Mouse (Mus musculus): ENCODE results near the gene Gpsm1. TPM values are rescaled to one million over a fixed set of nuclear protein-coding genes. Genes with fewer than 3 reads are reported as not detected.

Gene Gpsm1
- polyA plus RNA-seq, 1 experiment from 2014 or later, result 102 TPM

DNA sequence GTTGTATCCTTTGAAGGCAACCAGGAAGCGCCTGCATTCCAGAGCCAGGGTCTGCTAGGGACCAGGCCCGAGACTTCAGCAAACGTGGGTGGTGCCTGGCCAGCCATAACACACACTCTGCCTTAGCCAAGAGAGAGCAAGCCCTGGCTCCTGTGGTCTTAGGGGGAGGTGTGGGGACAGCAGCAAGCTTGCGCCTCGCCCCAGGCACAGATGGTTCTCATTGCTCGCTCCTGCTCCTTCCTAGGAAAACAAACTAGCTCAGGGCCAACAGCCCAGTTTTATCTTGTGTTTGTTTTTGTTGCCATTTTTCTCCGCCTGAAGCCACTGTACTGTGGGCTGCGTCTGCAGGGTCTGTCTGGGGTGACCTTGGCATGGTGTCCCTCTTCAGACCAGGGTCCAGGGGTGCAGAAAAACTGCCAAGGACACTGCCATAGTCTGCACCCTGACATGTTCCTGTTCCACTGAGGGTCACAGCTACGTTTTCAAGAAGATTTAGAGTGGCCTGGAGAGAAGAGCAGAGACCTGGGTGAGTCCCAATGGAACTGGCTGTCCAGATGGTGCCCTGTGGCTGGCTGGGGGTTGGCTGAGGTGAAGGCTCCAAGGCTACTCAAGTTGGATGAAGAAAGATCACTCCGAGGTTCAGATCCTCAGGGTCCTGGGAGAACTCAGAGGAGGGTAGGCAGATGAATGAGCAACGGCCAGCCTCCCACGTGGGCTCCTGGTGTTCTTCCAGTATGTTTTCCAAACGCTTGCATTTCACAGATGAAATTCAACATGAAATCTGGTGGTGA is 839 bp upstream of the Gpsm1 start:
- 73% methylated on average over 13 of the region's 13 CpGs for WGBS
- Histone ChIP-seq H3K4me1 (peaks cover 56% of the 10 kb centered on the region), H3K9me3 (no peaks in the 10 kb centered on the region), H3K27ac (peak overlapping the region; percentile 87), H3K4me2 (peak overlapping the region; percentile 96), H3K27me3 (no peaks in the 10 kb centered on the region), H3K4me3 (replicated peaks) (peak overlapping the region; percentile 90; the same call in 1 of the 2 replicates), H3K36me3 (replicated peaks) (no peaks in the 10 kb centered on the region; the same call in none of the 2 replicates), H3K9ac (peak overlapping the region; percentile 96; the same call in 1 of the 2 replicates)
- ATAC-seq (ENCODE audit: low FRiP score), result no peak

GRCm38 (mm10) chr2:26315925-26316311 is 603 bp downstream of the Gpsm1 start:
- no peaks in the 10 kb centered on the region; the same call in none of the 2 replicates for H3K36me3 ChIP-seq (replicated peaks)
- H3K9ac ChIP-seq, result peak overlapping the region; percentile 96
- no peaks in the 10 kb centered on the region for H3K27me3 ChIP-seq
- peak; percentile 44 for ATAC-seq (ENCODE audit: low FRiP score)
- whole genome bisulfite sequencing, result under 1% methylated on average over 11 of the region's 11 CpGs
- peak overlapping the region; percentile 87 for H3K27ac ChIP-seq
- H3K9me3 ChIP-seq, result no peaks in the 10 kb centered on the region
- peak overlapping the region; percentile 96 for H3K4me2 ChIP-seq
- peak overlapping the region; percentile 90 for H3K4me3 ChIP-seq (replicated peaks)
- H3K4me1 ChIP-seq, result peaks cover 55% of the 10 kb centered on the region

DNA sequence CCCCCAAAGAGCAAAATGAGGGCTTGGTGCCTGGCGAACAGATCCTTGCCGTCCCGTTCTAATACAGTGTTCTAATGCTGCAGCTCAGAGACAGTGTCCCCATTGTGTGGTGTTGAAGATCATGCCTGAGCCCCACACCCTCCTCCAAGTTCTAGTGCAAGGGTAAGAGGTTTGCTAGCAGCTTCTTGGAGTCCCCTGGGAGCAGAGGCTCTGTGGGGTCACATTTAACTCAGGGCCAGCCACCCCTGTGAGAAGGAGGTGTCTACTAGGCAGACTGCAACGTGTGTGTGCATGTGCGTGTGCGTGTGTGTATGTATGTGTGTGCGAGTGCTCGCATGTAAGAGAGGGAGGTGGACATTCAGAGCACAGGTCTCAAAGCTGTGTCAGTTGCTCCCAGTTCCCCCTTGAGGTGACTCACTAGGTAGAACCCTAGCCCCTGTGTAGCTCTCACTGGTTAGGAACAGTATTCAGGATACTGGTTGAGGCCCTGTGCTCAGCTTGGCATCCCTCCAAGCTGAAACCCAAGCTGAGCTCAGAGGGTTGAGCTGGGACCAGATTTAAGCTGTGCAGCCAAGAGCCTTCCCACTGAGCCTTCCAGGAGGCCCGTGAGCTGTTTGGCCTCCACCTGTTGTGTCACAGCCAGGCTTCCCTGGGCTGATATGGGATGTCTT is 1.4 kb downstream of the Gpsm1 start:
- no peaks in the 10 kb centered on the region for H3K9me3 ChIP-seq
- H3K27ac ChIP-seq, result peak overlapping the region; percentile 87
- no peak for ATAC-seq (ENCODE audit: low FRiP score)
- peak overlapping the region; percentile 96 for H3K4me2 ChIP-seq
- H3K36me3 ChIP-seq (replicated peaks), result peaks cover under 1% of the 10 kb centered on the region
- H3K4me1 ChIP-seq, result peaks cover 55% of the 10 kb centered on the region
- no peaks in the 10 kb centered on the region for H3K27me3 ChIP-seq
- H3K9ac ChIP-seq, result peak overlapping the region; percentile 96
- WGBS, result 60% methylated on average over 9 of the region's 9 CpGs
- H3K4me3 ChIP-seq (replicated peaks), result peak overlapping the region; percentile 90

DNA sequence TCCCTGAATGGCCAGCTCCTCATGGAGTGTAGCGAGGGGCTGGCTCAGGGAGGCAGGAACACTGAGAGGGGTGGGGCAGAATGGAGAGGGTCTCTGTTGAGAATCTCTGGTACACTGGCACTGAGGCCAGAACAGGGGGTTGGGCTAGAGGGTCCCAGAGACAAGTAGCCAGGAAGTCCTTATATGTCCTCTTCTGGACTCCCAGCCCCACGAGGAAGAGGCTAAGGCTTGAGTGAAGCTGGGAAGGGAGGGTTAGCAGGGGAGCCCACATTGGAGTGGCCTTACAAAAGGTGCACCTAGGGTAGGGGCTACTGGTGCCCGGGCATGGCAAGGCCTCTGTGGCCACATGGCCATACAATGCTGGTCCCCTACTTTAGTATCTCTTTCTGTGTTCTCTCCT is 2.1 kb downstream of the Gpsm1 start:
- H3K9me3 ChIP-seq, result no peaks in the 10 kb centered on the region
- H3K4me2 ChIP-seq, result peak overlapping the region; percentile 96
- H3K36me3 ChIP-seq (replicated peaks), result peaks cover 7% of the 10 kb centered on the region
- no peak for ATAC-seq (ENCODE audit: low FRiP score)
- WGBS, result 77% methylated on average over 3 of the region's 3 CpGs
- no peaks in the 10 kb centered on the region for H3K27me3 ChIP-seq
- H3K9ac ChIP-seq, result peak overlapping the region; percentile 96
- H3K4me1 ChIP-seq, result peaks cover 55% of the 10 kb centered on the region
- H3K27ac ChIP-seq, result peak overlapping the region; percentile 87
- H3K4me3 ChIP-seq (replicated peaks), result peak overlapping the region; percentile 90

GRCm38 (mm10) chr2:26317991-26318672 is 2.8 kb downstream of the Gpsm1 start:
- no peak for ATAC-seq (ENCODE audit: low FRiP score)
- Histone ChIP-seq H3K4me1 (peaks cover 55% of the 10 kb centered on the region), H3K9me3 (no peaks in the 10 kb centered on the region), H3K36me3 (replicated peaks) (peaks cover 15% of the 10 kb centered on the region), H3K9ac (peak overlapping the region; percentile 96), H3K27ac (no peak overlapping the region), H3K4me2 (peak overlapping the region; percentile 96), H3K4me3 (replicated peaks) (no peak overlapping the region; the same call in 1 of the 2 replicates), H3K27me3 (no peaks in the 10 kb centered on the region)
- WGBS, result 96% methylated on average over 3 of the region's 3 CpGs

- Histone ChIP-seq H3K27ac (no peak overlapping the region), H3K4me1 (peaks cover 54% of the 10 kb centered on the region), H3K36me3 (replicated peaks) (peaks cover 25% of the 10 kb centered on the region), H3K9me3 (no peaks in the 10 kb centered on the region), H3K27me3 (no peaks in the 10 kb centered on the region), H3K9ac (no peak overlapping the region), H3K4me3 (replicated peaks) (no peak overlapping the region), H3K4me2 (no peak overlapping the region; the same call in 1 of the 2 replicates)
- ATAC-seq (ENCODE audit: low FRiP score), result no peak
- 85% methylated on average over 9 of the region's 9 CpGs for WGBS
Measured at GRCm38 (mm10) chr2:26319109-26319508, 3.8 kb downstream of the Gpsm1 start.

GRCm38 (mm10) chr2:26319519-26320244 is 4.4 kb downstream of the Gpsm1 start:
- Histone ChIP-seq H3K9ac (no peak overlapping the region), H3K4me2 (no peak overlapping the region), H3K4me3 (replicated peaks) (no peak overlapping the region), H3K27ac (no peak overlapping the region), H3K4me1 (peaks cover 48% of the 10 kb centered on the region), H3K27me3 (no peaks in the 10 kb centered on the region), H3K36me3 (replicated peaks) (peaks cover 30% of the 10 kb centered on the region), H3K9me3 (no peaks in the 10 kb centered on the region)
- WGBS, result 90% methylated on average over 13 of the region's 13 CpGs
- no peak for ATAC-seq (ENCODE audit: low FRiP score)

- H3K4me1 ChIP-seq, result peaks cover 42% of the 10 kb centered on the region
- no peaks in the 10 kb centered on the region for H3K9me3 ChIP-seq
- no peak overlapping the region for H3K4me2 ChIP-seq
- 92% methylated on average over 14 of the region's 14 CpGs for WGBS
- no peak overlapping the region for H3K27ac ChIP-seq
- H3K9ac ChIP-seq, result no peak overlapping the region
- H3K4me3 ChIP-seq (replicated peaks), result no peak overlapping the region
- peaks cover 39% of the 10 kb centered on the region for H3K36me3 ChIP-seq (replicated peaks)
- H3K27me3 ChIP-seq, result no peaks in the 10 kb centered on the region
- no peak for ATAC-seq (ENCODE audit: low FRiP score)
Measured at GRCm38 (mm10) chr2:26320245-26321185, 5.2 kb downstream of the Gpsm1 start.

GRCm38 (mm10) chr2:26323589-26324325 is 8.4 kb downstream of the Gpsm1 start:
- WGBS, result 93% methylated on average over 13 of the region's 13 CpGs
- Histone ChIP-seq H3K27ac (no peak overlapping the region), H3K27me3 (no peaks in the 10 kb centered on the region), H3K4me3 (replicated peaks) (no peak overlapping the region), H3K4me1 (peaks cover 14% of the 10 kb centered on the region), H3K36me3 (replicated peaks) (peaks cover 65% of the 10 kb centered on the region), H3K9ac (no peak overlapping the region), H3K9me3 (no peaks in the 10 kb centered on the region), H3K4me2 (no peak overlapping the region)
- ATAC-seq (ENCODE audit: low FRiP score), result no peak

DNA sequence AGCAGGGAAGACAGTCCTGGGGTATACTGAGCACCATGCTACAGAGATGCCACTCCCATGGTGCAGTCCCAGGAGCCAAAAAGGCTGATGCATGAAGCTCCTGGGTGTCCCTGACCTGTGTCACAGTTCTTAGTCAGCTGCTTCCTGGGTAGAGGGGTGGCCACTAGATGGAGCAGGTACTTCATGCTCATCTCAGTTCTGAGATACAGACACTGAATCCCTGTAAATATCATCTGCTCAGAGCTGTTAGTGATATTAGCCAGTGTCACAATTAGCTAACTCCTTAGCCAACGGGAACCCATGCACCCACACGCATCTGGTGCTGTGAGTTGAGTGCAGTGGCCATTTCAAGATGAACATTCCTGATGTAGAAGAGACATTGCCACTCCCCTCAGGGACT is 9.6 kb downstream of the Gpsm1 start:
- Histone ChIP-seq H3K36me3 (replicated peaks) (peaks cover 74% of the 10 kb centered on the region), H3K9ac (no peak overlapping the region)
- WGBS, result 94% methylated on average over 2 of the region's 2 CpGs

More for the DNA sequence above, 9.6 kb downstream of the Gpsm1 start:
- no peak overlapping the region for H3K4me3 ChIP-seq (replicated peaks)
- H3K4me2 ChIP-seq, result no peak overlapping the region
- no peaks in the 10 kb centered on the region for H3K9me3 ChIP-seq
- no peak for ATAC-seq (ENCODE audit: low FRiP score)
- H3K27me3 ChIP-seq, result no peaks in the 10 kb centered on the region
- H3K27ac ChIP-seq, result no peak overlapping the region
- peaks cover 3% of the 10 kb centered on the region for H3K4me1 ChIP-seq
